Mouse (Mus musculus) R1 (cell line): Measurements from ENCODE around the gene Fam131a.
A peak's percentile ranks its signal among the peaks of the same experiment; 100 is the strongest.

Source experiments
- DNase-seq: peaks from one replicate; pipeline ENCODE4 v3.0.0-alpha.2; 2018; ENCODE audit warnings: low read depth, low spot score

Gene Fam131a

GRCm38 (mm10) chr16:20715976-20716840 lies 23.2 kb downstream of the Fam131a start:
- DNase-seq: peak; percentile 96

GRCm38 (mm10) chr16:20716841-20717180 lies 23.8 kb downstream of the Fam131a start:
- no peak for DNase-seq

GRCm38 (mm10) chr16:20717181-20717977 lies 24.3 kb downstream of the Fam131a start, which contains the start of the genes Polr2h and Clcn2:
TSS of gene Polr2h (plus strand) at chr16:20717665.
TSS of gene Clcn2 (minus strand) at chr16:20717746.
- DNase-seq: peak; percentile 99

- DNase-seq: no peak
These were observed 25.1 kb downstream of the Fam131a start for GRCm38 (mm10) chr16:20717978-20718670.

- no peak for DNase-seq
These were observed 28.8 kb downstream of the Fam131a start for GRCm38 (mm10) chr16:20721808-20722207.

GRCm38 (mm10) chr16:20722736-20723135 lies 29.7 kb downstream of the Fam131a start:
- no peak for DNase-seq

- peak; percentile 64 for DNase-seq
These were observed 30.2 kb downstream of the Fam131a start for GRCm38 (mm10) chr16:20723247-20723646.

- DNase-seq: peak; percentile 88
These were observed 31.3 kb downstream of the Fam131a start for GRCm38 (mm10) chr16:20724338-20724748.

- DNase-seq: no peak
These were observed 32.3 kb downstream of the Fam131a start for GRCm38 (mm10) chr16:20725321-20725720.

GRCm38 (mm10) chr16:20725750-20726149 lies 32.7 kb downstream of the Fam131a start:
- DNase-seq: no peak

- no peak for DNase-seq
These were observed 33.3 kb downstream of the Fam131a start for GRCm38 (mm10) chr16:20726384-20726783.

GRCm38 (mm10) chr16:20730293-20730711 lies 37.3 kb downstream of the Fam131a start:
- peak; percentile 67 for DNase-seq

- no peak for DNase-seq
These were observed 38.6 kb downstream of the Fam131a start for GRCm38 (mm10) chr16:20731688-20732087.

GRCm38 (mm10) chr16:20732251-20732924 lies 39.3 kb downstream of the Fam131a start:
- DNase-seq: peak; percentile 48

- peak; percentile 56 for DNase-seq
These were observed 40.1 kb downstream of the Fam131a start, which contains the start of gene Chrd for GRCm38 (mm10) chr16:20732925-20733730. TSS of gene Chrd (plus strand) at chr16:20733127.

- DNase-seq: peak; percentile 32
These were observed 41.0 kb downstream of the Fam131a start, which contains the start of gene Thpo for GRCm38 (mm10) chr16:20733731-20734730. TSS of gene Thpo (minus strand) at chr16:20734511.

GRCm38 (mm10) chr16:20735651-20736050 lies 42.6 kb downstream of the Fam131a start:
- no peak for DNase-seq

GRCm38 (mm10) chr16:20736168-20736567 lies 43.1 kb downstream of the Fam131a start:
- DNase-seq: no peak

GRCm38 (mm10) chr16:20736823-20737222 lies 43.8 kb downstream of the Fam131a start:
- DNase-seq: no peak
